Mouse (Mus musculus): ENCODE data around the gene Htr6. TPM values are rescaled to one million over a fixed set of nuclear protein-coding genes. Genes with fewer than 3 reads are reported as not detected.

The Htr6 gene
- polyA plus RNA-seq, 1 experiment from 2014 or later: 0.28 TPM

DNA sequence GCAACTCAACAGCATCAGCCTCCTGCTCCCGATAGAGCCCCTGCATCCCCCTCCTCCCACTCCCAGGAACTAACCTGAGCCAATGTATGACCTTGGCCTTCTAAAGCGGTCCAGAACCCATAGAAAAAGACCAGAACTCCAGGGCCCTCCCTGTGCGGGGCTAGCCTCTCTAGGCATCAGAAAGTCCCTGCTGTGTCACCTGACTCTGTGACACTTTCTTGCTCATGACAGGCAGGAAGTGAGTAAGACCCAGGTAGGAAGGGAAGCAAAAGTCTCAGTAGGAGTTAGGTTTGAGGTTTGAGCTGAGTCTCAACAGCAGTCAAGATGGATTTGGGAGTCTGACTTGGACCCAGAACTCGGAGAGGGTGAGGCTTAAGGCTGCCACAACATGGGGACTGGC lies 11.6 kb upstream of the Htr6 start:
- peaks cover 19% of the 10 kb centered on the region for H3K36me3 ChIP-seq
- WGBS: 65% methylated on average over 4 of the region's 4 CpGs
- ATAC-seq (ENCODE audit: insufficient number of reproducible peaks, low FRiP score, low TSS enrichment, low read depth): no peak
- H3K9ac ChIP-seq: no peak overlapping the region
- peaks cover 69% of the 10 kb centered on the region for H3K4me1 ChIP-seq
- no peak overlapping the region for H3K4me3 ChIP-seq (replicated peaks)
- H3K4me2 ChIP-seq (replicated peaks): no peak overlapping the region
- peaks cover 3% of the 10 kb centered on the region; the same call in 1 of the 2 replicates for H3K27me3 ChIP-seq
- no peaks in the 10 kb centered on the region for H3K9me3 ChIP-seq (replicated peaks)
- H3K27ac ChIP-seq (replicated peaks): no peak overlapping the region

DNA sequence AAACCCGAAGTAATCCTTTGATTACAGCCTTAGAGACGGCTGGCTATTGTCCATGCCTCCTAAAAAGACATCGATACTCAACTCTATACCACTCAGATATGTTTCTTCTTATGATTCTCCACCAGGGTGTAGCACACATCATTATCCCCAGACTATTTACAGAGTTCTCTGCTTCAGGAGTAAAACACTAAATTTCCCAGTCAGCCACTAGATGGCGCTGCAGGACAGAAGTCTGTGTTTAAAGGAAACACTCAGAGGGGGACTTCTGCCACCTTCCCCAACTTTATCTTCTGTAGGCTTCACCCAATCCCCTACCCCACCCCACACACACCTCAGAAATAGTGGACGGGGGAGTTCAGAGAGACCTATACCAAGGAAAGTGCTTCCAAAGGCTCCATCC lies 10.7 kb upstream of the Htr6 start:
- H3K27me3 ChIP-seq: peaks cover 3% of the 10 kb centered on the region; the same call in 1 of the 2 replicates
- no peak overlapping the region for H3K4me2 ChIP-seq (replicated peaks)
- no peak overlapping the region for H3K27ac ChIP-seq (replicated peaks)
- H3K9me3 ChIP-seq (replicated peaks): no peaks in the 10 kb centered on the region
- no peak overlapping the region for H3K4me3 ChIP-seq (replicated peaks)
- H3K36me3 ChIP-seq: peaks cover 23% of the 10 kb centered on the region
- H3K9ac ChIP-seq: no peak overlapping the region
- 13% methylated on average over 5 of the region's 5 CpGs for WGBS
- H3K4me1 ChIP-seq: peaks cover 67% of the 10 kb centered on the region
- peak; percentile 11; the same call in 1 of the 2 replicates for ATAC-seq (ENCODE audit: insufficient number of reproducible peaks, low FRiP score, low TSS enrichment, low read depth)

- 73% methylated on average over 11 of the region's 11 CpGs for WGBS
- no peaks in the 10 kb centered on the region for H3K9me3 ChIP-seq (replicated peaks)
- peaks cover 23% of the 10 kb centered on the region for H3K36me3 ChIP-seq
- no peaks in the 10 kb centered on the region; the same call in 1 of the 2 replicates for H3K27me3 ChIP-seq
- no peak for ATAC-seq (ENCODE audit: insufficient number of reproducible peaks, low FRiP score, low TSS enrichment, low read depth)
- no peak overlapping the region for H3K4me2 ChIP-seq (replicated peaks)
- H3K4me3 ChIP-seq (replicated peaks): no peak overlapping the region
- H3K4me1 ChIP-seq: peaks cover 60% of the 10 kb centered on the region
- H3K27ac ChIP-seq (replicated peaks): no peak overlapping the region
- H3K9ac ChIP-seq: no peak overlapping the region
Measured at GRCm38 (mm10) chr4:139085337-139085736, 10.0 kb upstream of the Htr6 start.

GRCm38 (mm10) chr4:139082790-139083564 lies 7.6 kb upstream of the Htr6 start:
- Histone ChIP-seq H3K4me1 (peaks cover 40% of the 10 kb centered on the region), H3K4me2 (replicated peaks) (0 out of 2 replicates have a peak overlapping the region, but pooled peaks have one; percentile 3), H3K9me3 (replicated peaks) (no peaks in the 10 kb centered on the region), H3K36me3 (peaks cover 23% of the 10 kb centered on the region), H3K4me3 (replicated peaks) (no peak overlapping the region), H3K9ac (peak overlapping the region; percentile 3; the same call in 1 of the 2 replicates), H3K27me3 (no peaks in the 10 kb centered on the region; the same call in 1 of the 2 replicates), H3K27ac (replicated peaks) (0 out of 2 replicates have a peak overlapping the region, but pooled peaks have one; percentile 28)
- WGBS: 27% methylated on average over 12 of the region's 12 CpGs
- no peak for ATAC-seq (ENCODE audit: insufficient number of reproducible peaks, low FRiP score, low TSS enrichment, low read depth)

DNA sequence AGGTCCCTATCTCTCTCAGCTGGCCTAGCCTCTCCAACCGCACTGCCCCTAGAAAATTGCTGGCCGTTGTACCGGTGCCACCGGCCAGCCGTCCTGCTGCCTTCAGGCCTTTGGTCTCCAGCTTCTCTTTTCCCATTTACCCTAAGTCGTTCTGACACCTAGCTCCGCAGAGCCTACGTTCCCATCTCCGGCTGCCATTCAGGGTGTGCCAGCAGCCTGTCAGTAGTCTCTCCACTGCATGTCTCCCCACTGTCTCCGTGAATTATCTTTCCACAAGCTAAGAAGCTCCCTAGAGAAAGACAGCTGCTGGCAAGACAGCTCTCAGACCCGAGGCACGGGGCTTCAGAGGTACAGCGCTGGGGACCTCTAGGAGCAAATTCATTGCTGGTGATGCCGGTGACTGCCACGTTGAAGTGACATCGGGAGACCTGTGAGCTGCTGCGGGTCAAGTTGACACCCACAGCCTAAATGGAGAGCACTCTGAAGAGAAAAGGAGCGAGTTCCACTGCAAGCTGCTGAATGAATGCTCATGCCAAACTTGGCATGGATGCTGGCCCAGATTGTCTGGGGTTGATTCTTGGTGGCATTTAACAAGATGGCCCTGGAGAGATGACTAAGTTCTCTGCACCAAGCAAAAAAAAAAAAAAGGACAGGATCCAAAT lies 6.0 kb upstream of the Htr6 start:
- WGBS: 70% methylated on average over 18 of the region's 18 CpGs
- Histone ChIP-seq H3K4me3 (replicated peaks) (no peak overlapping the region), H3K27ac (replicated peaks) (no peak overlapping the region), H3K4me1 (peaks cover 37% of the 10 kb centered on the region), H3K9me3 (replicated peaks) (no peaks in the 10 kb centered on the region), H3K4me2 (replicated peaks) (no peak overlapping the region), H3K27me3 (peaks cover 5% of the 10 kb centered on the region), H3K9ac (no peak overlapping the region), H3K36me3 (peaks cover 23% of the 10 kb centered on the region)
- no peak for ATAC-seq (ENCODE audit: insufficient number of reproducible peaks, low FRiP score, low TSS enrichment, low read depth)

- Histone ChIP-seq H3K4me1 (peaks cover 41% of the 10 kb centered on the region), H3K4me2 (replicated peaks) (no peak overlapping the region), H3K9me3 (replicated peaks) (no peaks in the 10 kb centered on the region), H3K36me3 (peaks cover 19% of the 10 kb centered on the region), H3K9ac (no peak overlapping the region), H3K4me3 (replicated peaks) (no peak overlapping the region), H3K27me3 (peaks cover 17% of the 10 kb centered on the region), H3K27ac (replicated peaks) (no peak overlapping the region)
- no peak for ATAC-seq (ENCODE audit: insufficient number of reproducible peaks, low FRiP score, low TSS enrichment, low read depth)
- WGBS: 85% methylated on average over 7 of the region's 7 CpGs
Measured at GRCm38 (mm10) chr4:139080259-139080658, 4.9 kb upstream of the Htr6 start.

DNA sequence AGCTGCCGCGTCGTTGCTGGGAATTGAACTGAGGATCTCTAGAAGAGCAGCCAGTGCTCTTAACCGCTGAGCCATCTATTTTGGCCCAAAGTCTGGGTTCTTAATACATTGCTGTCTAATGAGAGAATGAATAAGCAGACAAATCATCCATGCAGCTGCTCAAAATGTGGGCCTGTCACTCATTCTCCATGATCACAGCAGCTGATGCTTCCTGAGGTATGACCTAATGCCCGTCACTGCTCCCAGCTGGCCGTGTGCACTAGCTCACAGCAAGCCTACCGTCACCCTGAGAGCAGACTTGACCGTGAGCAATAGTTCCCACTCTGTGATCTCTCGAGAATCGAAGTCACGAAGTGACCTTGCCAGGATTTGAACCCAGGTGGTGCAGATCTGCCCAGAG lies 4.1 kb upstream of the Htr6 start:
- Histone ChIP-seq H3K27me3 (peaks cover 25% of the 10 kb centered on the region), H3K27ac (replicated peaks) (0 out of 2 replicates have a peak overlapping the region, but pooled peaks have one; percentile 4), H3K9ac (no peak overlapping the region), H3K4me3 (replicated peaks) (no peak overlapping the region), H3K9me3 (replicated peaks) (no peaks in the 10 kb centered on the region), H3K36me3 (peaks cover 11% of the 10 kb centered on the region), H3K4me2 (replicated peaks) (no peak overlapping the region), H3K4me1 (peaks cover 42% of the 10 kb centered on the region)
- WGBS: 73% methylated on average over 11 of the region's 11 CpGs
- ATAC-seq (ENCODE audit: insufficient number of reproducible peaks, low FRiP score, low TSS enrichment, low read depth): no peak

DNA sequence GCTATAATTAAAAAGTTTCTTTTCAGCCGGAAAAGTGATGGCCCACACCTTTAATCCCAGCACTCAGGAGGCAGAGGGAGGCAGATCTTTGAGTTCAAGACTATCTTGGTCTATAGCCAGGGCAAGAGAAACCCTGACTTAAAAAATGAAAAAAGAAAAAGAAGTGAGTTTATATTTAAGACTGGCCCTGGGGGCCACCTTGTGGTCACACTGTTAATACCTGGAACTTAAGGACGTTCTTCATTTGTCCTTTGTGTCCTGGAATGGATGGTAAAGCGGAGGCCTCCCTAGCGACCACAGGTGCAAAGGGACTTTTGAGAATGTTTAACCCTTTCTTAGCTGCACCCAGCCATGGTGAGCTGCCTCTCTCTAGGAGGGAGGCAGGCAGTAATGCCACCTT lies 3.4 kb upstream of the Htr6 start:
- 16% methylated on average over 4 of the region's 4 CpGs for WGBS
- Histone ChIP-seq H3K9me3 (replicated peaks) (no peaks in the 10 kb centered on the region), H3K4me3 (replicated peaks) (no peak overlapping the region), H3K4me1 (peaks cover 43% of the 10 kb centered on the region), H3K27ac (replicated peaks) (0 out of 2 replicates have a peak overlapping the region, but pooled peaks have one; percentile 4), H3K9ac (no peak overlapping the region), H3K27me3 (peaks cover 32% of the 10 kb centered on the region), H3K36me3 (peaks cover 9% of the 10 kb centered on the region), H3K4me2 (replicated peaks) (no peak overlapping the region)
- no peak for ATAC-seq (ENCODE audit: insufficient number of reproducible peaks, low FRiP score, low TSS enrichment, low read depth)

- Histone ChIP-seq H3K4me1 (peaks cover 39% of the 10 kb centered on the region), H3K4me3 (replicated peaks) (no peak overlapping the region), H3K9me3 (replicated peaks) (no peaks in the 10 kb centered on the region), H3K4me2 (replicated peaks) (no peak overlapping the region), H3K9ac (no peak overlapping the region), H3K36me3 (peaks cover 9% of the 10 kb centered on the region), H3K27ac (replicated peaks) (no peak overlapping the region), H3K27me3 (peaks cover 36% of the 10 kb centered on the region)
- ATAC-seq (ENCODE audit: insufficient number of reproducible peaks, low FRiP score, low TSS enrichment, low read depth): no peak
- WGBS: 35% methylated on average over 2 of the region's 2 CpGs
Measured at GRCm38 (mm10) chr4:139078313-139078712, 2.9 kb upstream of the Htr6 start.

GRCm38 (mm10) chr4:139075915-139076314 lies 545 bp upstream of the Htr6 start:
- Histone ChIP-seq H3K9ac (no peak overlapping the region), H3K4me3 (replicated peaks) (peak overlapping the region; percentile 56), H3K27ac (replicated peaks) (no peak overlapping the region), H3K9me3 (replicated peaks) (no peaks in the 10 kb centered on the region), H3K27me3 (peaks cover 46% of the 10 kb centered on the region), H3K4me1 (peaks cover 18% of the 10 kb centered on the region), H3K36me3 (no peaks in the 10 kb centered on the region), H3K4me2 (replicated peaks) (peak overlapping the region; percentile 94)
- 20% methylated on average over 5 of the region's 5 CpGs for WGBS
- no peak for ATAC-seq (ENCODE audit: insufficient number of reproducible peaks, low FRiP score, low TSS enrichment, low read depth)

DNA sequence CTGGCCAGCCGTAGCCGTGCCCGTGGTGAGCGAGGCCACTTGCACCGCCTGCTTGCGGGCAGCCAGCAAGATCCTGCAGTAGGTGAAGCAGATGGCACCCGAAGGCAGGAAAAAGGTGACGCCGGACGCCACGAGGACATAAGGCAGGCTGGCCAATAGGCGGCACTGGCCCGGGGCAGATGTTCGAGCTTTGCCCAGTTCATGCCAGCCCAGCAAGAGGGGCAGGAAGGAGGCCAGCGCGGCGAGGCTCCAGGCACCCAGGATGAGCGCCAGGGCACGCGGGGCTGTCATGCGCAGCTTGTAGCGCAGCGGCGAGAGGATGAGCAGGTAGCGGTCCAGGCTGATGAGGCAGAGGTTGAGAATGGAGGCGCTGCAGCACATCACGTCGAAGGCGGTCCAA lies 1.3 kb downstream of the Htr6 start:
- Histone ChIP-seq H3K36me3 (no peaks in the 10 kb centered on the region), H3K9ac (no peak overlapping the region), H3K4me3 (replicated peaks) (peak overlapping the region; percentile 56), H3K27ac (replicated peaks) (no peak overlapping the region), H3K27me3 (peaks cover 50% of the 10 kb centered on the region), H3K4me1 (peaks cover 18% of the 10 kb centered on the region), H3K4me2 (replicated peaks) (peak overlapping the region; percentile 94), H3K9me3 (replicated peaks) (no peaks in the 10 kb centered on the region)
- 22% methylated on average over 29 of the region's 29 CpGs for WGBS
- no peak for ATAC-seq (ENCODE audit: insufficient number of reproducible peaks, low FRiP score, low TSS enrichment, low read depth)

Measured in embryonic facial prominence, embryonic 15.5 days (tissue).